Mouse (Mus musculus) CH12.LX (cell line): ENCODE results near the gene Nr2c1. TPM values are rescaled to one million over a fixed set of nuclear protein-coding genes. Genes with fewer than 3 reads are reported as not detected.
A peak's percentile ranks its signal among the peaks of the same experiment; 100 is the strongest.

Experiments used
- DNase-seq: peaks from one replicate; pipeline ENCODE4 v3.0.0-alpha.2; 2013; ENCODE audit errors: extremely low read depth
- H3K27ac ChIP-seq: 2 replicates; pipeline ENCODE4 v1.5.1; 2012; ENCODE audit warnings: low read depth, mild to moderate bottlenecking, control low read depth, moderate library complexity; ENCODE audit not compliant: insufficient read depth
- H3K27me3 ChIP-seq: replicated peaks from 2 replicates; pipeline ENCODE3; 2012; ENCODE audit warnings: inconsistent platforms
- H3K36me3 ChIP-seq, 2 experiments: replicated peaks in 1 of 2; 2 replicates each; pipeline versions ENCODE3 to v1.6.1; 2012; ENCODE audit warnings: inconsistent platforms in 1 of 2, low read length in 1 of 2, mild to moderate bottlenecking in 1 of 2, mixed read lengths in 1 of 2, moderate library complexity in 1 of 2; ENCODE audit not compliant: control insufficient read depth in 1 of 2, insufficient read depth in 1 of 2
- H3K4me1 ChIP-seq, 2 experiments: 2 replicates each; pipeline ENCODE4 v1.6.1; 2012; ENCODE audit warnings: inconsistent platforms in 1 of 2, moderate library complexity in 1 of 2; ENCODE audit not compliant: insufficient read depth in 2 of 2, control insufficient read depth in 1 of 2
- H3K4me2 ChIP-seq: 2 replicates; pipeline ENCODE4 v1.6.1; 2012; ENCODE audit warnings: low read depth, mild to moderate bottlenecking, control low read depth; ENCODE audit not compliant: poor library complexity, insufficient read depth, severe bottlenecking
- H3K4me3 ChIP-seq, 3 experiments: fragments of 150-350 bp in 1 of 3; sonication (generic) in 1 of 3; replicated peaks in 1 of 3; 2 replicates each; pipeline versions ENCODE3 to v1.5.1; 2011 to 2012; ENCODE audit warnings: low read depth in 2 of 3, low read length in 2 of 3, mild to moderate bottlenecking in 2 of 3, moderate library complexity in 2 of 3, control low read depth in 1 of 3, improper control_type of control experiment in 1 of 3, inconsistent platforms in 1 of 3, mixed read lengths in 1 of 3; ENCODE audit not compliant: poor library complexity in 1 of 3
- H3K79me2 ChIP-seq: replicated peaks from 2 replicates; pipeline ENCODE4 v1.6.1; 2012; ENCODE audit warnings: mild to moderate bottlenecking, moderate library complexity; ENCODE audit not compliant: control insufficient read depth, poor library complexity, insufficient read depth, severe bottlenecking; ENCODE audit errors: extremely low read depth
- H3K9ac ChIP-seq: 2 replicates; pipeline ENCODE4 v1.6.1; 2012; ENCODE audit warnings: low read depth, mild to moderate bottlenecking, control low read depth, moderate library complexity; ENCODE audit not compliant: insufficient read depth
- H3K9me3 ChIP-seq: replicated peaks from 2 replicates; pipeline ENCODE3; 2012; ENCODE audit warnings: low read length, inconsistent platforms, mixed read lengths
- CTCF ChIP-seq, 2 experiments: IDR thresholded peaks in 1 of 2; conservative IDR thresholded peaks in 1 of 2; 2 replicates each; pipeline ENCODE4 v1.5.1; 2011 to 2012; ENCODE audit warnings: low read depth in 2 of 2, low read length in 2 of 2, improper control_type of control experiment in 1 of 2, inconsistent platforms in 1 of 2, mild to moderate bottlenecking in 1 of 2, moderate library complexity in 1 of 2
- E2F4 ChIP-seq: IDR thresholded peaks from 2 replicates; pipeline ENCODE4 v1.6.1; 2011; ENCODE audit warnings: low read depth, low read length, improper control_type of control experiment; ENCODE audit not compliant: insufficient replicate concordance
- ELF1 ChIP-seq: IDR thresholded peaks from 2 replicates; pipeline ENCODE4 v1.6.1; 2014; ENCODE audit warnings: low read depth, mild to moderate bottlenecking, inconsistent platforms, low read length, improper control_type of control experiment
- HCFC1 ChIP-seq: IDR thresholded peaks from 2 replicates; pipeline ENCODE4 v1.6.1; 2012; ENCODE audit warnings: low read depth, mild to moderate bottlenecking, inconsistent platforms, low read length, improper control_type of control experiment
- JUN ChIP-seq: IDR thresholded peaks from 2 replicates; pipeline ENCODE4 v1.6.1; 2011; ENCODE audit warnings: low read depth, mild to moderate bottlenecking, low read length, improper control_type of control experiment, moderate library complexity; ENCODE audit not compliant: insufficient read depth
- MEF2A ChIP-seq: IDR thresholded peaks from 2 replicates; pipeline ENCODE4 v1.6.1; 2014; ENCODE audit warnings: low read depth, mild to moderate bottlenecking, inconsistent platforms, low read length, improper control_type of control experiment, borderline replicate concordance
- MYC ChIP-seq: IDR thresholded peaks from 2 replicates; pipeline ENCODE4 v1.6.1; 2011; ENCODE audit warnings: low read depth, mild to moderate bottlenecking, improper control_type of control experiment, low read length
- PAX5 ChIP-seq: IDR thresholded peaks from 2 replicates; pipeline ENCODE4 v1.6.1; 2012; ENCODE audit warnings: low read length, inconsistent platforms, mixed read lengths
- RAD21 ChIP-seq: IDR thresholded peaks from 2 replicates; pipeline ENCODE4 v1.6.1; 2011; ENCODE audit warnings: low read depth, mild to moderate bottlenecking, low read length, improper control_type of control experiment, moderate library complexity
- SMC3 ChIP-seq: IDR thresholded peaks from 2 replicates; pipeline ENCODE4 v1.6.1; 2011; ENCODE audit warnings: low read depth, low read length, improper control_type of control experiment
- TCF12 ChIP-seq: IDR thresholded peaks from 2 replicates; pipeline ENCODE4 v1.6.1; 2014; ENCODE audit warnings: low read depth, mild to moderate bottlenecking, inconsistent platforms, low read length, improper control_type of control experiment
- ZC3H11A ChIP-seq: IDR thresholded peaks from 2 replicates; pipeline ENCODE4 v1.6.1; 2012; ENCODE audit warnings: low read depth, mild to moderate bottlenecking, inconsistent platforms, low read length, improper control_type of control experiment
- ZMIZ1 ChIP-seq: IDR thresholded peaks from 2 replicates; pipeline ENCODE4 v1.6.1; 2012; ENCODE audit warnings: low read depth, mild to moderate bottlenecking, inconsistent platforms, low read length, improper control_type of control experiment
- dilution Hi-C: fragments of 300-500 bp; cut with MboI; formaldehyde crosslinking; loops from 2 replicates; pipeline ENCODE4 v1.14.3; 2020; ENCODE audit warnings: low sequenced_read_pairs; ENCODE audit not compliant: extremely low pct_unique_long_range_greater_than_20kb, extremely low pct_ligation_motif_present
- in situ Hi-C: fragments of 300-500 bp; cut with MboI; formaldehyde crosslinking; loops from 3 replicates; pipeline ENCODE4 v1.14.3; 2019; ENCODE audit warnings: low sequenced_read_pairs, low pct_ligation_motif_present, low pct_unique_long_range_greater_than_20kb, mixed read lengths
- polyA plus RNA-seq: library from polyadenylated mRNA; unstranded; fragments of >175 nt; gene quantifications from 2 replicates; pipeline ENCODE4 v1.2.1, GENCODE M21; 2012; ENCODE audit warnings: low read depth; ENCODE audit not compliant: insufficient read length
- total RNA-seq, 2 experiments: library from RNA; depleted of rRNA; stranded (reverse); fragments of 300-350 nt in 1 of 2; fragments of >200 nt in 1 of 2; gene quantifications; 2 replicates each; pipeline ENCODE4 v1.2.3; 2012 to 2014

Nr2c1 gene
- total and polyA plus RNA-seq, 3 experiments, result 3.6 to 6.5 (median 5.7) TPM

- TF ChIP-seq TCF12, result no peak
- TF ChIP-seq MYC, result no peak
- TF ChIP-seq CTCF (conservative IDR thresholded peaks at IDR 0.05 in 1 of 2, IDR thresholded peaks at IDR 0.05 in 1 of 2; ENCODE audit: low read depth in 2 of 2, low read length in 2 of 2), result peak in 1 of 2 experiments; percentile 65; a peak in 3 of 4 replicates
- peak; percentile 65 for TF ChIP-seq RAD21
- TF ChIP-seq SMC3, result peak; percentile 82
- TF ChIP-seq ZC3H11A, result peak; percentile 27; the same call in 1 of the 2 replicates
- TF ChIP-seq, all 38 proteins: peak for 4
- in situ Hi-C loops, result loop anchor here (10.0 kb wide), 1 partner anchor 380 kb away; no protein-coding TSS in a partner anchor
- dilution Hi-C loops, result no loop called here
- Histone ChIP-seq H3K4me3 (no peak overlapping the region), H3K4me1 (no peaks in the 10 kb centered on the region), H3K27ac (no peak overlapping the region), H3K9ac (no peak overlapping the region), H3K27me3 (no peaks in the 10 kb centered on the region), H3K4me2 (no peak overlapping the region), H3K79me2 (no peaks in the 10 kb centered on the region), H3K9me3 (no peaks in the 10 kb centered on the region), H3K36me3 (peaks cover 2 to 24% of the 10 kb centered on the region in 2 experiments)
- DNase-seq, result peak; percentile 54
Measured at GRCm38 (mm10) chr10:94225026-94225750, 77.4 kb downstream of the Nr2c1 start.

- Histone ChIP-seq H3K4me1 (no peaks in the 10 kb centered on the region), H3K4me3 (no peak overlapping the region), H3K9ac (no peak overlapping the region), H3K27ac (no peak overlapping the region), H3K79me2 (no peaks in the 10 kb centered on the region), H3K4me2 (no peak overlapping the region), H3K36me3 (no peaks in the 10 kb centered on the region), H3K9me3 (no peaks in the 10 kb centered on the region), H3K27me3 (no peaks in the 10 kb centered on the region)
- in situ Hi-C loops (loop anchor here (10.0 kb wide), 1 partner anchor 164 kb away; no protein-coding TSS in a partner anchor), dilution Hi-C loops (no loop called here)
- TF ChIP-seq ELF1 (no peak), E2F4 (no peak), HCFC1 (no peak), ZC3H11A (no peak), JUN (no peak), PAX5 (no peak), MYC (no peak), MEF2A (no peak), ZMIZ1 (no peak)
- DNase-seq, result no peak
Measured at GRCm38 (mm10) chr10:94230172-94230981, 82.6 kb downstream of the Nr2c1 start.
